Mouse (Mus musculus): ENCODE results near the gene Lrrc71. TPM values are rescaled to one million over a fixed set of nuclear protein-coding genes. Genes with fewer than 3 reads are reported as not detected.

Gene Lrrc71
- 0.19 and 0.40 TPM in 2 replicates for polyA plus RNA-seq (2012; rRNA removed)

GRCm38 (mm10) chr3:87748431-87748830 lies at the start of gene Lrrc71:
Lrrc71 (minus strand) TSS chr3:87748625.
- DNase-seq (ENCODE audit: extremely low spot score in 1 of 2, low spot score in 1 of 2), result no peak

- no peak for DNase-seq (ENCODE audit: extremely low spot score in 1 of 2, low spot score in 1 of 2)
Observed at GRCm38 (mm10) chr3:87796736-87797334, 48.4 kb upstream of the Lrrc71 start, which contains the start of gene Insrr. Insrr (plus strand) TSS chr3:87796951.

GRCm38 (mm10) chr3:87795336-87796277 lies 47.2 kb upstream of the Lrrc71 start:
- peak in 1 of 2 experiments; percentile 53 for DNase-seq (ENCODE audit: extremely low spot score in 1 of 2, low spot score in 1 of 2)

- DNase-seq (ENCODE audit: extremely low spot score in 1 of 2, low spot score in 1 of 2), result no peak
Observed at GRCm38 (mm10) chr3:87794922-87795325, 46.5 kb upstream of the Lrrc71 start, which contains the start of gene Ntrk1. Ntrk1 (minus strand) TSS chr3:87795162.

- no peak for DNase-seq (ENCODE audit: extremely low spot score in 1 of 2, low spot score in 1 of 2)
Observed at GRCm38 (mm10) chr3:87789768-87790167, 41.3 kb upstream of the Lrrc71 start.

GRCm38 (mm10) chr3:87789248-87789647 lies 40.8 kb upstream of the Lrrc71 start:
- no peak for DNase-seq (ENCODE audit: extremely low spot score in 1 of 2, low spot score in 1 of 2)

- no peak for DNase-seq (ENCODE audit: extremely low spot score in 1 of 2, low spot score in 1 of 2)
Observed at GRCm38 (mm10) chr3:87785626-87786214, 37.3 kb upstream of the Lrrc71 start.

- DNase-seq (ENCODE audit: extremely low spot score in 1 of 2, low spot score in 1 of 2), result no peak
Observed at GRCm38 (mm10) chr3:87785156-87785555, 36.7 kb upstream of the Lrrc71 start.

GRCm38 (mm10) chr3:87783282-87784023 lies 35.0 kb upstream of the Lrrc71 start:
- no peak for DNase-seq (ENCODE audit: extremely low spot score in 1 of 2, low spot score in 1 of 2)

- DNase-seq (ENCODE audit: extremely low spot score in 1 of 2, low spot score in 1 of 2), result no peak
Observed at GRCm38 (mm10) chr3:87779086-87779485, 30.7 kb upstream of the Lrrc71 start.

GRCm38 (mm10) chr3:87778283-87778682 lies 29.9 kb upstream of the Lrrc71 start:
- no peak for DNase-seq (ENCODE audit: extremely low spot score in 1 of 2, low spot score in 1 of 2)

GRCm38 (mm10) chr3:87771088-87771487 lies 22.7 kb upstream of the Lrrc71 start:
- no peak for DNase-seq (ENCODE audit: extremely low spot score in 1 of 2, low spot score in 1 of 2)

- DNase-seq (ENCODE audit: extremely low spot score in 1 of 2, low spot score in 1 of 2), result peak in 1 of 2 experiments; percentile 72
Observed at GRCm38 (mm10) chr3:87770280-87770679, 21.9 kb upstream of the Lrrc71 start.

- DNase-seq (ENCODE audit: extremely low spot score in 1 of 2, low spot score in 1 of 2), result no peak
Observed at GRCm38 (mm10) chr3:87769506-87769905, 21.1 kb upstream of the Lrrc71 start.

- peak in 1 of 2 experiments; percentile 42 for DNase-seq (ENCODE audit: extremely low spot score in 1 of 2, low spot score in 1 of 2)
Observed at GRCm38 (mm10) chr3:87768844-87769243, 20.4 kb upstream of the Lrrc71 start.

- DNase-seq (ENCODE audit: extremely low spot score in 1 of 2, low spot score in 1 of 2), result no peak
Observed at GRCm38 (mm10) chr3:87768431-87768830, 20.0 kb upstream of the Lrrc71 start.

- DNase-seq (ENCODE audit: extremely low spot score in 1 of 2, low spot score in 1 of 2), result no peak
Observed at GRCm38 (mm10) chr3:87767764-87768163, 19.3 kb upstream of the Lrrc71 start.

- no peak for DNase-seq (ENCODE audit: extremely low spot score in 1 of 2, low spot score in 1 of 2)
Observed at GRCm38 (mm10) chr3:87766284-87766667, 17.9 kb upstream of the Lrrc71 start.

GRCm38 (mm10) chr3:87765631-87766283 lies 17.3 kb upstream of the Lrrc71 start:
- DNase-seq (ENCODE audit: extremely low spot score in 1 of 2, low spot score in 1 of 2), result no peak

- no peak for DNase-seq (ENCODE audit: extremely low spot score in 1 of 2, low spot score in 1 of 2)
Observed at GRCm38 (mm10) chr3:87765091-87765490, 16.7 kb upstream of the Lrrc71 start.

Measured in frontal cortex, adult 2 months (tissue).